Comparison of ENCODE assay signal across 8 mouse cellular contexts in the genomic region with DNA sequence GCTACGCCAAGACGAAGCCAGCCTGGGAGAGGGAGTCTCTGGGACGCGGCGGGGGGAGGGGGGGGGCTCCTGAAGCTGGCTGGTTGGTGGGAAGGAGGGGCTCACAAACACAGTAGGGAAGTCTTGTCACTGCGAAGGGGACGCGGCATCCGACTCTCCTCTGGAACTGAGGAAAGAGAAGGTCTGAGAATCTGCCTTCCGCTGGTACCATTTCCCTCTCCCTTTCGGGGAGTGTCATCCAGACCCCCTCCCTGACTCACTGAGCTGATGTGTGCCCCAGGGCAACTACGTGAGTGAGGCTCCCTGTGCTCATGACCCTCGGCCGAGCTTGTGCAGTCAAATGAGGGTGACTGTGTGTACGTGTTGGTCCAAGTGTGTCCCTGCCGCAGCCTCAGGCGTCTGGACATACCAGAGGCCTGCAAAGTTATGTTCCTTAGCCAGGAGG. TPM values are rescaled to one million over a fixed set of nuclear protein-coding genes. Genes with fewer than 3 reads are reported as not detected.
A peak's percentile ranks its signal among the peaks of the same experiment; 100 is the strongest.
DNase-seq lines count a peak whose midpoint lies in the region; ATAC-seq and TF ChIP-seq lines count a peak whose summit lies in the region.

No protein-coding gene starts in this region.

- no peak overlapping the region for H3K27ac ChIP-seq in kidney, embryonic 15.5 days
- no peak overlapping the region for H3K27ac ChIP-seq in bone marrow macrophage, adult 2 months (ENCODE audit: insufficient read depth, low read depth, low read length)
- H3K27ac ChIP-seq in heart, postnatal 0 days (ENCODE audit: low read depth) = no peak overlapping the region
- H3K27ac ChIP-seq in midbrain, embryonic 11.5 days (ENCODE audit: low read depth, low read length) = no peak overlapping the region

- DNase-seq in kidney, adult 18-20 months = no peak
- no peak for DNase-seq in heart, postnatal 0 days (ENCODE audit: low spot score)
- peak; percentile 92 for DNase-seq in midbrain, embryonic 11.5 days (ENCODE audit: low spot score, missing footprints)
- DNase-seq in spleen, postnatal 4 days (ENCODE audit: low spot score in 2 of 2) = no peak
- DNase-seq in testis, postnatal 14 days (ENCODE audit: low spot score) = no peak
- DNase-seq in gastrocnemius, adult 18-20 months (ENCODE audit: low spot score) = no peak

- no peak for TF ChIP-seq CTCF in bone marrow macrophage, adult 2 months (IDR thresholded peaks at IDR 0.05; ENCODE audit: low read depth, low read length)
- TF ChIP-seq CTCF in heart, postnatal 0 days (IDR thresholded peaks at IDR 0.05; ENCODE audit: low read depth) = no peak

- TF ChIP-seq EP300 in heart, postnatal 0 days (IDR thresholded peaks at IDR 0.05; ENCODE audit: low read depth) = no peak

- 0 out of 2 replicates have a peak overlapping the region, but pooled peaks have one; percentile 8 for H3K9ac ChIP-seq in kidney, embryonic 15.5 days
- H3K9ac ChIP-seq in heart, postnatal 0 days (replicated peaks; ENCODE audit: low read depth, low read length) = no peak overlapping the region
- H3K9ac ChIP-seq in midbrain, embryonic 11.5 days (ENCODE audit: low read length) = no peak overlapping the region

- WGBS in kidney, embryonic 15.5 days = 9% methylated on average over 17 of the region's 17 CpGs
- 31% methylated on average over 17 of the region's 17 CpGs for WGBS in heart, postnatal 0 days
- WGBS in midbrain, embryonic 11.5 days = 4% methylated on average over 17 of the region's 17 CpGs

- peaks cover 23% of the 10 kb centered on the region for H3K4me1 ChIP-seq in kidney, embryonic 15.5 days
- H3K4me1 ChIP-seq in bone marrow macrophage, adult 2 months (ENCODE audit: control insufficient read depth, insufficient read depth, low read length) = 0 out of 2 replicates have a peak, but pooled peaks cover 5% of the 10 kb centered on the region
- H3K4me1 ChIP-seq in heart, postnatal 0 days (ENCODE audit: control insufficient read depth, insufficient read depth) = peaks cover 5% of the 10 kb centered on the region
- H3K4me1 ChIP-seq in midbrain, embryonic 11.5 days (ENCODE audit: control insufficient read depth, insufficient read depth, low read length) = peaks cover 10% of the 10 kb centered on the region

- peak overlapping the region; percentile 44 for H3K4me3 ChIP-seq in kidney, embryonic 15.5 days (replicated peaks)
- peak overlapping the region; percentile 52 for H3K4me3 ChIP-seq in bone marrow macrophage, adult 2 months (ENCODE audit: insufficient read depth, low read length)
- peak overlapping the region; percentile 45 for H3K4me3 ChIP-seq in heart, postnatal 0 days (ENCODE audit: low read depth, low read length)
- H3K4me3 ChIP-seq in midbrain, embryonic 11.5 days (ENCODE audit: low read depth, low read length) = peak overlapping the region; percentile 16

- H3K4me2 ChIP-seq in kidney, embryonic 15.5 days = peak overlapping the region; percentile 75
- peak overlapping the region; percentile 80 for H3K4me2 ChIP-seq in heart, postnatal 0 days (ENCODE audit: low read depth, low read length)
- H3K4me2 ChIP-seq in midbrain, embryonic 11.5 days = peak overlapping the region; percentile 46

- H3K27me3 ChIP-seq in kidney, embryonic 15.5 days = peaks cover 66% of the 10 kb centered on the region
- H3K27me3 ChIP-seq in heart, postnatal 0 days (ENCODE audit: control insufficient read depth, insufficient read depth, low read length) = peaks cover 13% of the 10 kb centered on the region; the same call in 1 of the 2 replicates
- peaks cover 46% of the 10 kb centered on the region for H3K27me3 ChIP-seq in midbrain, embryonic 11.5 days (ENCODE audit: control insufficient read depth, insufficient read depth, low read length)

- ATAC-seq in kidney, embryonic 15.5 days (replicated peaks; ENCODE audit: low FRiP score) = peak; percentile 30
- no peak for ATAC-seq in heart, postnatal 0 days (ENCODE audit: insufficient read depth, low read depth)
- ATAC-seq in midbrain, embryonic 11.5 days (ENCODE audit: low FRiP score) = peak; percentile 57

- no peaks in the 10 kb centered on the region for H3K9me3 ChIP-seq in kidney, embryonic 15.5 days (replicated peaks)
- no peaks in the 10 kb centered on the region for H3K9me3 ChIP-seq in heart, postnatal 0 days (replicated peaks; ENCODE audit: control insufficient read depth, low read length)
- no peaks in the 10 kb centered on the region for H3K9me3 ChIP-seq in midbrain, embryonic 11.5 days (ENCODE audit: control insufficient read depth, low read length)

- no peaks in the 10 kb centered on the region for H3K36me3 ChIP-seq in kidney, embryonic 15.5 days
- no peaks in the 10 kb centered on the region for H3K36me3 ChIP-seq in heart, postnatal 0 days (replicated peaks; ENCODE audit: control insufficient read depth, insufficient read depth, low read length)
- no peaks in the 10 kb centered on the region for H3K36me3 ChIP-seq in midbrain, embryonic 11.5 days (ENCODE audit: control insufficient read depth, insufficient read depth, low read length)

- no peak for TF ChIP-seq POLR2A in bone marrow macrophage, adult 2 months (IDR thresholded peaks at IDR 0.05; ENCODE audit: borderline replicate concordance, low read depth, low read length)

RNA-seq across cellular contexts. Expression of gene Vsig2, which starts 6.1 kb away (rescaled TPM):
- 0.91 and 1.4 TPM in 2 replicates for polyA plus RNA-seq in kidney, embryonic 15.5 days (2015; fragmentation: Nextera tagmentation; extraction: Ambion mirVana)
- polyA plus RNA-seq in bone marrow macrophage, adult 2 months (2012; ENCODE audit: insufficient read depth, insufficient read length, missing spikeins) = not detected in 2 replicates
- 17.2 TPM in 1 of 2 replicates, not detected in the other for total RNA-seq in heart, postnatal 0 days (2014; rRNA removed; ENCODE audit: low replicate concordance)
- 1.4 and 1.5 TPM in 2 replicates for polyA plus RNA-seq in heart, postnatal 0 days (2015; fragmentation: Nextera tagmentation; extraction: Ambion mirVana)
- polyA plus RNA-seq in midbrain, embryonic 11.5 days (2014; fragmentation: Nextera tagmentation; extraction: Ambion mirVana) = 0.44 TPM in 1 of 2 replicates, not detected in the other
- total RNA-seq in gastrocnemius, adult 18-20 months (2021) = under 1 TPM; 0.55 to 0.85 TPM

RNA-seq across cellular contexts. Expression of gene Nrgn, which starts 7.5 kb away (rescaled TPM):
- polyA plus RNA-seq in kidney, embryonic 15.5 days (2015; fragmentation: Nextera tagmentation; extraction: Ambion mirVana) = 3.4 and 4.2 TPM in 2 replicates
- polyA plus RNA-seq in bone marrow macrophage, adult 2 months (2012; ENCODE audit: insufficient read depth, insufficient read length, missing spikeins) = not detected in 2 replicates
- total RNA-seq in heart, postnatal 0 days (2014; rRNA removed; ENCODE audit: low replicate concordance) = not detected in 2 replicates
- polyA plus RNA-seq in heart, postnatal 0 days (2015; fragmentation: Nextera tagmentation; extraction: Ambion mirVana) = 2.0 and 2.3 TPM in 2 replicates
- 2.5 and 2.9 TPM in 2 replicates for polyA plus RNA-seq in midbrain, embryonic 11.5 days (2014; fragmentation: Nextera tagmentation; extraction: Ambion mirVana)
- under 1 TPM; 0.34 to 0.57 TPM for total RNA-seq in gastrocnemius, adult 18-20 months (2021)

RNA-seq across cellular contexts. Expression of gene Siae, which starts 10.3 kb away (rescaled TPM):
- 9.5 and 9.6 TPM in 2 replicates for polyA plus RNA-seq in kidney, embryonic 15.5 days (2015; fragmentation: Nextera tagmentation; extraction: Ambion mirVana)
- 28.8 and 31.5 TPM in 2 replicates for polyA plus RNA-seq in bone marrow macrophage, adult 2 months (2012; ENCODE audit: insufficient read depth, insufficient read length, missing spikeins)
- total RNA-seq in heart, postnatal 0 days (2014; rRNA removed; ENCODE audit: low replicate concordance) = 5.4 and 5.8 TPM in 2 replicates
- 6.4 and 9.3 TPM in 2 replicates for polyA plus RNA-seq in heart, postnatal 0 days (2015; fragmentation: Nextera tagmentation; extraction: Ambion mirVana)
- polyA plus RNA-seq in midbrain, embryonic 11.5 days (2014; fragmentation: Nextera tagmentation; extraction: Ambion mirVana) = 7.7 and 8.5 TPM in 2 replicates
- total RNA-seq in gastrocnemius, adult 18-20 months (2021) = 1 to 10 TPM; 3.3 to 4.0 TPM

RNA-seq across cellular contexts. Expression of gene Esam, which starts 17.3 kb away (rescaled TPM):
- 72.7 and 76.5 TPM in 2 replicates for polyA plus RNA-seq in kidney, embryonic 15.5 days (2015; fragmentation: Nextera tagmentation; extraction: Ambion mirVana)
- 0.97 TPM in 1 of 2 replicates, not detected in the other for polyA plus RNA-seq in bone marrow macrophage, adult 2 months (2012; ENCODE audit: insufficient read depth, insufficient read length, missing spikeins)
- total RNA-seq in heart, postnatal 0 days (2014; rRNA removed; ENCODE audit: low replicate concordance) = 115 and 117 TPM in 2 replicates
- polyA plus RNA-seq in heart, postnatal 0 days (2015; fragmentation: Nextera tagmentation; extraction: Ambion mirVana) = 82.6 and 83.4 TPM in 2 replicates
- polyA plus RNA-seq in midbrain, embryonic 11.5 days (2014; fragmentation: Nextera tagmentation; extraction: Ambion mirVana) = 25.1 and 29.6 TPM in 2 replicates
- total RNA-seq in gastrocnemius, adult 18-20 months (2021) = 10 to 100 TPM; 17.9 to 18.5 TPM

RNA-seq across cellular contexts. Expression of gene Msantd2, which starts 56.1 kb away (rescaled TPM):
- 22.1 and 23.9 TPM in 2 replicates for polyA plus RNA-seq in kidney, embryonic 15.5 days (2015; fragmentation: Nextera tagmentation; extraction: Ambion mirVana)
- polyA plus RNA-seq in bone marrow macrophage, adult 2 months (2012; ENCODE audit: insufficient read depth, insufficient read length, missing spikeins) = 23.5 and 27.3 TPM in 2 replicates
- total RNA-seq in heart, postnatal 0 days (2014; rRNA removed; ENCODE audit: low replicate concordance) = 3.8 and 5.3 TPM in 2 replicates
- polyA plus RNA-seq in heart, postnatal 0 days (2015; fragmentation: Nextera tagmentation; extraction: Ambion mirVana) = 5.8 and 6.4 TPM in 2 replicates
- 35.8 and 36.4 TPM in 2 replicates for polyA plus RNA-seq in midbrain, embryonic 11.5 days (2014; fragmentation: Nextera tagmentation; extraction: Ambion mirVana)
- 1 to 10 TPM; 3.2 to 5.5 TPM for total RNA-seq in gastrocnemius, adult 18-20 months (2021)
